Mouse (Mus musculus): Measurements from ENCODE around the gene Hinfp. TPM values are rescaled to one million over a fixed set of nuclear protein-coding genes. Genes with fewer than 3 reads are reported as not detected.

Gene Hinfp
- polyA plus RNA-seq, 1 experiment from 2014 or later, result 6.2 TPM

- Histone ChIP-seq H3K79me2 (ENCODE audit: inconsistent target) (no peaks in the 10 kb centered on the region), H3K27ac (no peak overlapping the region), H3K4me3 (ENCODE audit: inconsistent target) (no peak overlapping the region), H3K36me3 (ENCODE audit: inconsistent target) (peaks cover 5% of the 10 kb centered on the region; the same call in 1 of the 2 replicates)
- WGBS (ENCODE audit: missing documents), result 94% methylated on average over 2 of the region's 3 CpGs
Observed at GRCm38 (mm10) chr9:44269077-44269476, 36.4 kb downstream of the Hinfp start.

GRCm38 (mm10) chr9:44268432-44268831, 37.0 kb downstream of the Hinfp start, which contains the start of gene Nlrx1:
Nlrx1 (minus strand) TSS chr9:44268599.
- Histone ChIP-seq H3K27ac (peak within 1 kb of the TSS; percentile 40), H3K4me3 (ENCODE audit: inconsistent target) (peak within 1 kb of the TSS; percentile 44), H3K36me3 (ENCODE audit: inconsistent target) (peaks cover 12% of the 10 kb centered on the region), H3K79me2 (ENCODE audit: inconsistent target) (no peaks in the 10 kb centered on the region)
- WGBS (ENCODE audit: missing documents), result 18% methylated on average over 6 of the region's 6 CpGs

- Histone ChIP-seq H3K36me3 (ENCODE audit: inconsistent target) (peaks cover 16% of the 10 kb centered on the region), H3K4me3 (ENCODE audit: inconsistent target) (no peak overlapping the region), H3K79me2 (ENCODE audit: inconsistent target) (no peaks in the 10 kb centered on the region), H3K27ac (no peak overlapping the region)
- 4% methylated on average over 28 of the region's 28 CpGs for WGBS (ENCODE audit: missing documents)
Observed at GRCm38 (mm10) chr9:44268027-44268360, 37.5 kb downstream of the Hinfp start.

GRCm38 (mm10) chr9:44267319-44268026, 38.0 kb downstream of the Hinfp start:
- Histone ChIP-seq H3K27ac (peak overlapping the region; percentile 40), H3K4me3 (ENCODE audit: inconsistent target) (peak overlapping the region; percentile 44), H3K79me2 (ENCODE audit: inconsistent target) (no peaks in the 10 kb centered on the region), H3K36me3 (ENCODE audit: inconsistent target) (peaks cover 21% of the 10 kb centered on the region)
- 14% methylated on average over 22 of the region's 23 CpGs for WGBS (ENCODE audit: missing documents)

- Histone ChIP-seq H3K79me2 (ENCODE audit: inconsistent target) (no peaks in the 10 kb centered on the region), H3K27ac (peak overlapping the region; percentile 40), H3K4me3 (ENCODE audit: inconsistent target) (peak overlapping the region; percentile 44), H3K36me3 (ENCODE audit: inconsistent target) (peaks cover 25% of the 10 kb centered on the region)
- WGBS (ENCODE audit: missing documents), result 46% methylated on average over 8 of the region's 8 CpGs
Observed at GRCm38 (mm10) chr9:44266478-44267226, 38.8 kb downstream of the Hinfp start.

- H3K79me2 ChIP-seq (ENCODE audit: inconsistent target), result no peaks in the 10 kb centered on the region
- WGBS (ENCODE audit: missing documents), result 96% methylated on average over 14 of the region's 14 CpGs
- no peak overlapping the region for H3K4me3 ChIP-seq (ENCODE audit: inconsistent target)
- H3K36me3 ChIP-seq (ENCODE audit: inconsistent target), result peaks cover 30% of the 10 kb centered on the region
- no peak overlapping the region for H3K27ac ChIP-seq
Observed at GRCm38 (mm10) chr9:44261388-44261787, 44.1 kb downstream of the Hinfp start.

- Histone ChIP-seq H3K4me3 (ENCODE audit: inconsistent target) (no peak overlapping the region), H3K27ac (peak overlapping the region; percentile 29; the same call in 1 of the 2 replicates)
- WGBS (ENCODE audit: missing documents), result 10% methylated on average over 10 of the region's 10 CpGs
Observed at GRCm38 (mm10) chr9:44259014-44259413, 46.5 kb downstream of the Hinfp start.

GRCm38 (mm10) chr9:44256213-44256612, 49.3 kb downstream of the Hinfp start:
- no peak overlapping the region for H3K27ac ChIP-seq
- 86% methylated on average over 8 of the region's 8 CpGs for WGBS (ENCODE audit: missing documents)
- H3K4me3 ChIP-seq (ENCODE audit: inconsistent target), result no peak overlapping the region
- H3K36me3 ChIP-seq (ENCODE audit: inconsistent target), result peaks cover 19% of the 10 kb centered on the region; the same call in 1 of the 2 replicates
- no peaks in the 10 kb centered on the region for H3K79me2 ChIP-seq (ENCODE audit: inconsistent target)

More at GRCm38 (mm10) chr9:44259014-44259413, 46.5 kb downstream of the Hinfp start:
- peaks cover 24% of the 10 kb centered on the region for H3K36me3 ChIP-seq (ENCODE audit: inconsistent target)
- H3K79me2 ChIP-seq (ENCODE audit: inconsistent target), result no peaks in the 10 kb centered on the region

GRCm38 (mm10) chr9:44255136-44255521, 50.3 kb downstream of the Hinfp start:
- peaks cover 15% of the 10 kb centered on the region; the same call in 1 of the 2 replicates for H3K36me3 ChIP-seq (ENCODE audit: inconsistent target)
- WGBS (ENCODE audit: missing documents), result 89% methylated on average over 6 of the region's 6 CpGs
- no peaks in the 10 kb centered on the region for H3K79me2 ChIP-seq (ENCODE audit: inconsistent target)
- no peak overlapping the region for H3K4me3 ChIP-seq (ENCODE audit: inconsistent target)
- no peak overlapping the region for H3K27ac ChIP-seq

- H3K27ac ChIP-seq, result no peak overlapping the region
- 78% methylated on average over 5 of the region's 5 CpGs for WGBS (ENCODE audit: missing documents)
- peaks cover 15% of the 10 kb centered on the region; the same call in 1 of the 2 replicates for H3K36me3 ChIP-seq (ENCODE audit: inconsistent target)
- no peak overlapping the region for H3K4me3 ChIP-seq (ENCODE audit: inconsistent target)
- H3K79me2 ChIP-seq (ENCODE audit: inconsistent target), result no peaks in the 10 kb centered on the region
Observed at GRCm38 (mm10) chr9:44254508-44255135, 50.8 kb downstream of the Hinfp start.

- H3K27ac ChIP-seq, result no peak overlapping the region
- 97% methylated on average over 6 of the region's 6 CpGs for WGBS (ENCODE audit: missing documents)
- no peaks in the 10 kb centered on the region for H3K79me2 ChIP-seq (ENCODE audit: inconsistent target)
- no peak overlapping the region for H3K4me3 ChIP-seq (ENCODE audit: inconsistent target)
- peaks cover 15% of the 10 kb centered on the region; the same call in 1 of the 2 replicates for H3K36me3 ChIP-seq (ENCODE audit: inconsistent target)
Observed at GRCm38 (mm10) chr9:44253441-44253840, 52.0 kb downstream of the Hinfp start.

- Histone ChIP-seq H3K4me3 (ENCODE audit: inconsistent target) (no peak within 1 kb of the TSS), H3K36me3 (ENCODE audit: inconsistent target) (peaks cover 15% of the 10 kb centered on the region; the same call in 1 of the 2 replicates), H3K27ac (no peak within 1 kb of the TSS), H3K79me2 (ENCODE audit: inconsistent target) (no peaks in the 10 kb centered on the region)
- WGBS (ENCODE audit: missing documents), result 96% methylated on average over 10 of the region's 10 CpGs
Observed at GRCm38 (mm10) chr9:44251314-44251713, 54.2 kb downstream of the Hinfp start, which contains the start of gene Pdzd3. Pdzd3 (minus strand) TSS chr9:44251471.

GRCm38 (mm10) chr9:44250445-44250844, 55.0 kb downstream of the Hinfp start:
- WGBS (ENCODE audit: missing documents), result 78% methylated on average over 4 of the region's 4 CpGs
- H3K27ac ChIP-seq, result no peak overlapping the region
- H3K36me3 ChIP-seq (ENCODE audit: inconsistent target), result peaks cover 15% of the 10 kb centered on the region; the same call in 1 of the 2 replicates
- no peaks in the 10 kb centered on the region for H3K79me2 ChIP-seq (ENCODE audit: inconsistent target)
- H3K4me3 ChIP-seq (ENCODE audit: inconsistent target), result no peak overlapping the region
